Mouse (Mus musculus) ovary, postnatal 10 days (tissue): Measurements from ENCODE around the gene Tex45.

Experiments used
- DNase-seq: peaks from one replicate; pipeline ENCODE4 v3.0.0; 2022; ENCODE audit warnings: low spot score

Tex45 gene

GRCm38 (mm10) chr8:3470562-3470961 lies at the start of gene Tex45:
Tex45 (plus strand) TSS chr8:3470862.
- DNase-seq = no peak

- DNase-seq = no peak
These were observed 49.2 kb upstream of the Tex45 start for GRCm38 (mm10) chr8:3421507-3421906.

GRCm38 (mm10) chr8:3425217-3425616 lies 45.4 kb upstream of the Tex45 start:
- no peak for DNase-seq

- DNase-seq = no peak
These were observed 44.5 kb upstream of the Tex45 start for GRCm38 (mm10) chr8:3426211-3426610.

- no peak for DNase-seq
These were observed 42.2 kb upstream of the Tex45 start for GRCm38 (mm10) chr8:3428426-3428825.

- DNase-seq = no peak
These were observed 40.7 kb upstream of the Tex45 start for GRCm38 (mm10) chr8:3429966-3430365.

GRCm38 (mm10) chr8:3431113-3431512 lies 39.5 kb upstream of the Tex45 start:
- DNase-seq = no peak

- no peak for DNase-seq
These were observed 34.2 kb upstream of the Tex45 start for GRCm38 (mm10) chr8:3436492-3436891.

GRCm38 (mm10) chr8:3439510-3439909 lies 31.2 kb upstream of the Tex45 start:
- no peak for DNase-seq

- no peak for DNase-seq
These were observed 21.4 kb upstream of the Tex45 start for GRCm38 (mm10) chr8:3449226-3449625.

- DNase-seq = no peak
These were observed 20.0 kb upstream of the Tex45 start for GRCm38 (mm10) chr8:3450670-3451069.

- no peak for DNase-seq
These were observed 18.7 kb upstream of the Tex45 start for GRCm38 (mm10) chr8:3451992-3452391.

GRCm38 (mm10) chr8:3463248-3463647 lies 7.4 kb upstream of the Tex45 start:
- DNase-seq = no peak

GRCm38 (mm10) chr8:3464309-3464708 lies 6.4 kb upstream of the Tex45 start:
- no peak for DNase-seq

- DNase-seq = peak; percentile 98
These were observed 3.4 kb upstream of the Tex45 start, which contains the start of gene Pex11g for GRCm38 (mm10) chr8:3467006-3467885. Pex11g (minus strand) TSS chr8:3467680.

- no peak for DNase-seq
These were observed 2.6 kb upstream of the Tex45 start for GRCm38 (mm10) chr8:3467886-3468545.

- DNase-seq = no peak
These were observed 1.8 kb upstream of the Tex45 start for GRCm38 (mm10) chr8:3468838-3469237.

GRCm38 (mm10) chr8:3475715-3476429 lies 5.2 kb downstream of the Tex45 start:
- DNase-seq = no peak

- no peak for DNase-seq
These were observed 9.6 kb downstream of the Tex45 start for GRCm38 (mm10) chr8:3480221-3480785.

- DNase-seq = no peak
These were observed 10.9 kb downstream of the Tex45 start for GRCm38 (mm10) chr8:3481605-3482004.

- DNase-seq = no peak
These were observed 11.6 kb downstream of the Tex45 start for GRCm38 (mm10) chr8:3482240-3482740.

- DNase-seq = no peak
These were observed 12.9 kb downstream of the Tex45 start for GRCm38 (mm10) chr8:3483546-3483945.
